Mouse (Mus musculus): ENCODE measurements around the gene Farsa.

GRCm38 (mm10) chr8:84907493-84907892, 50.7 kb downstream of the Farsa start:
- no peak for TF ChIP-seq CTCF (IDR thresholded peaks at IDR 0.05; ENCODE audit: low read depth)
- TF ChIP-seq EP300 (IDR thresholded peaks at IDR 0.05; ENCODE audit: low read depth), result no peak
